Mouse (Mus musculus): ENCODE measurements around the gene Xrcc5. TPM values are rescaled to one million over a fixed set of nuclear protein-coding genes. Genes with fewer than 3 reads are reported as not detected.

The Xrcc5 gene
- polyA plus RNA-seq, 2 experiments, result 22.6 to 41.8 TPM

DNA sequence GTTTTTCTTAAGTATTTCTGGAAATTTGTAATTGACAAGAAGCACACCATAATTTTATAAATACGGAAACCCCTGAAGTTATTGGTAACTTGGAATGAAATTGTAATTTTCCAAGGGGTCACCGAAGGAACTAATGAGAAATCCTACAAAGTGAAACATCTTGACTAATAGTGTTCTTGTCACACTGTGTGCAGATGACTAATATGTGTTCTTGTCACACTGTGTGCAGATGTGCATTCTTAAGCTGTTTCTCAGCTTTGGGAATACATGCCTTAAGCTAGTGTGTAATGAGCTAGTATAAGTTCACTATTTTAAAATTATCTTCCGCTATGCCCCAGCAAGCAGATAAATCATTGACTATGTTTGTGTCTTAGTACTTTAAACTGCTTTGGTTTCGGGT, 16.0 kb downstream of the Xrcc5 start:
- H3K9me3 ChIP-seq (ENCODE audit: control insufficient read depth, low read length), result no peaks in the 10 kb centered on the region
- no peaks in the 10 kb centered on the region for H3K27me3 ChIP-seq (ENCODE audit: control insufficient read depth, insufficient read depth, low read length)
- no peaks in the 10 kb centered on the region for H3K4me1 ChIP-seq (ENCODE audit: control insufficient read depth, insufficient read depth, low read length)
- peaks cover 81% of the 10 kb centered on the region for H3K36me3 ChIP-seq (ENCODE audit: control insufficient read depth, insufficient read depth, low read length)
- DNase-seq (ENCODE audit: low spot score) (no peak), ATAC-seq (ENCODE audit: low FRiP score, low read depth) (no peak)
- no peak for TF ChIP-seq POLR2A (IDR thresholded peaks at IDR 0.05; ENCODE audit: borderline replicate concordance, extremely low read depth, insufficient read depth, insufficient read length)
- H3K4me3 ChIP-seq (replicated peaks; ENCODE audit: low read length), result no peak overlapping the region
- H3K4me2 ChIP-seq (replicated peaks; ENCODE audit: low read depth, low read length, severe bottlenecking), result no peak overlapping the region
- no peak overlapping the region for H3K9ac ChIP-seq (ENCODE audit: low read depth, low read length, severe bottlenecking)
- 92% methylated on average over 4 of the region's 4 CpGs for WGBS
- no peak overlapping the region for H3K27ac ChIP-seq (replicated peaks; ENCODE audit: low read depth, low read length)

DNA sequence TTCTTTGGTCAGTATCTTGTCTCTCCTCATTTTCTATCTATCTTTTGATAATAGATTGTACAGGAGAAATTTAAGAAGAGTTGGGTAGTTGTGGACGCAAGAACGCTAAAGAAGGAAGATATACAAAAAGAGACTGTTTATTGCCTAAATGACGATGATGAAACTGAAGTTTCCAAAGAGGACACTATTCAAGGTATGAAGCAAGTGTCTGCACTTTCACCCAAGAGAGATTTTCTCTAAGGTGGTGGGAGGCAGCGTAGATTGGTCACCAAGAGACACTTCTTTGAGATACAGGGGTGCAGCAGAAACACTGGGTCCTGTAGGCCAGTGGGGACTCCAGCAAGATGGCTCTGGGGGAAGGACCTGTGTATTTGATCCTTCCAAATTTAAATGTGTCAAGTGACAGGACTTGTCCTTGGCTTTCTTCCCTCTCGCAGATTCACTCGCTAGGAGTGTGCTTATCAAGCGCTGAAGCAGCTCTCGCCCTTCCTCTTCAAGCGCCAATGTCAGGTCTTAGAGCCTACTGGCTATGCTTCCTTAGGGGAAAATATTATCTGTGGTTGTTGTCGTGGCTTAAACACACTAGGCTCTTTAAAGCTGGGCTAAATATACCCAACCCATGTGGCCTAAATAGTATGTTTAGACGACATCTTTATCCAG, 19.1 kb downstream of the Xrcc5 start:
- Histone ChIP-seq H3K27ac (replicated peaks; ENCODE audit: low read depth, low read length) (no peak overlapping the region), H3K4me1 (ENCODE audit: control insufficient read depth, insufficient read depth, low read length) (no peaks in the 10 kb centered on the region), H3K36me3 (ENCODE audit: control insufficient read depth, insufficient read depth, low read length) (peaks cover 79% of the 10 kb centered on the region), H3K4me3 (replicated peaks; ENCODE audit: low read length) (no peak overlapping the region), H3K27me3 (ENCODE audit: control insufficient read depth, insufficient read depth, low read length) (no peaks in the 10 kb centered on the region), H3K4me2 (replicated peaks; ENCODE audit: low read depth, low read length, severe bottlenecking) (no peak overlapping the region), H3K9ac (ENCODE audit: low read depth, low read length, severe bottlenecking) (no peak overlapping the region), H3K9me3 (ENCODE audit: control insufficient read depth, low read length) (no peaks in the 10 kb centered on the region)
- DNase-seq (ENCODE audit: low spot score) (no peak), ATAC-seq (ENCODE audit: low FRiP score, low read depth) (no peak)
- WGBS, result 92% methylated on average over 11 of the region's 11 CpGs
- TF ChIP-seq POLR2A (IDR thresholded peaks at IDR 0.05; ENCODE audit: borderline replicate concordance, extremely low read depth, insufficient read depth, insufficient read length), result no peak

DNA sequence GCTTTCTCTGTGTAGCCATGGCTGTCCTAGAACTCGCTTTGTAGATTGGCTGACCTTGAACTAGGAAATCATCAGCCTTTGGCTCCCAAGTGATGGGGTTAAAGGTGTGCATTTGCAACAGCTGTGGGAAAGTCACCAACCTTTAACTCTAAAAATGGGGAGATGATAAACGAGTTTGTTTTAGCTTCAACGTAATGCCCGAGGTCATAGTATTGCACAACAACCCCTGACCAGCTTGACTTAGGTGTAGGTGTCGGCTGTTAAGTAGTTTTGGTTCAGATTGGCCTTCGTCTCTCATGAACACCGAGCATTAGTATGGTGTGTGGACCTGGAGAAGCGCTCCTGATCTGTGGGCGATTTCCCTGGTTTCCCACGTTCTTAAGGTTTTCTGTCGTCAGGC, 27.6 kb downstream of the Xrcc5 start:
- no peak overlapping the region for H3K4me2 ChIP-seq (replicated peaks; ENCODE audit: low read depth, low read length, severe bottlenecking)
- WGBS, result 90% methylated on average over 11 of the region's 11 CpGs
- peaks cover 71% of the 10 kb centered on the region for H3K36me3 ChIP-seq (ENCODE audit: control insufficient read depth, insufficient read depth, low read length)
- no peak for TF ChIP-seq POLR2A (IDR thresholded peaks at IDR 0.05; ENCODE audit: borderline replicate concordance, extremely low read depth, insufficient read depth, insufficient read length)
- H3K27me3 ChIP-seq (ENCODE audit: control insufficient read depth, insufficient read depth, low read length), result no peaks in the 10 kb centered on the region
- H3K4me3 ChIP-seq (replicated peaks; ENCODE audit: low read length), result no peak overlapping the region
- ATAC-seq (ENCODE audit: low FRiP score, low read depth) (no peak), DNase-seq (ENCODE audit: low spot score) (no peak)
- H3K9ac ChIP-seq (ENCODE audit: low read depth, low read length, severe bottlenecking), result no peak overlapping the region
- H3K27ac ChIP-seq (replicated peaks; ENCODE audit: low read depth, low read length), result no peak overlapping the region
- H3K4me1 ChIP-seq (ENCODE audit: control insufficient read depth, insufficient read depth, low read length), result no peaks in the 10 kb centered on the region
- no peaks in the 10 kb centered on the region for H3K9me3 ChIP-seq (ENCODE audit: control insufficient read depth, low read length)

- H3K9ac ChIP-seq (ENCODE audit: low read depth, low read length, severe bottlenecking), result no peak overlapping the region
- ATAC-seq (ENCODE audit: low FRiP score, low read depth), result no peak
- no peaks in the 10 kb centered on the region for H3K9me3 ChIP-seq (ENCODE audit: control insufficient read depth, low read length)
- no peak overlapping the region for H3K4me3 ChIP-seq (replicated peaks; ENCODE audit: low read length)
- no peak for TF ChIP-seq POLR2A (IDR thresholded peaks at IDR 0.05; ENCODE audit: borderline replicate concordance, extremely low read depth, insufficient read depth, insufficient read length)
- H3K27me3 ChIP-seq (ENCODE audit: control insufficient read depth, insufficient read depth, low read length), result no peaks in the 10 kb centered on the region
- DNase-seq (ENCODE audit: low spot score), result no peak
- no peaks in the 10 kb centered on the region for H3K4me1 ChIP-seq (ENCODE audit: control insufficient read depth, insufficient read depth, low read length)
- peaks cover 70% of the 10 kb centered on the region for H3K36me3 ChIP-seq (ENCODE audit: control insufficient read depth, insufficient read depth, low read length)
- no peak overlapping the region for H3K27ac ChIP-seq (replicated peaks; ENCODE audit: low read depth, low read length)
- 93% methylated on average over 8 of the region's 8 CpGs for WGBS
- H3K4me2 ChIP-seq (replicated peaks; ENCODE audit: low read depth, low read length, severe bottlenecking), result no peak overlapping the region
These were observed 29.6 kb downstream of the Xrcc5 start for GRCm38 (mm10) chr1:72336780-72337179.

- H3K4me3 ChIP-seq (replicated peaks; ENCODE audit: low read length), result no peak overlapping the region
- H3K4me1 ChIP-seq (ENCODE audit: control insufficient read depth, insufficient read depth, low read length), result no peaks in the 10 kb centered on the region
- H3K4me2 ChIP-seq (replicated peaks; ENCODE audit: low read depth, low read length, severe bottlenecking), result no peak overlapping the region
- peaks cover 72% of the 10 kb centered on the region for H3K36me3 ChIP-seq (ENCODE audit: control insufficient read depth, insufficient read depth, low read length)
- TF ChIP-seq POLR2A (IDR thresholded peaks at IDR 0.05; ENCODE audit: borderline replicate concordance, extremely low read depth, insufficient read depth, insufficient read length), result no peak
- 91% methylated on average over 5 of the region's 5 CpGs for WGBS
- no peak overlapping the region for H3K27ac ChIP-seq (replicated peaks; ENCODE audit: low read depth, low read length)
- no peak for DNase-seq (ENCODE audit: low spot score)
- no peaks in the 10 kb centered on the region for H3K9me3 ChIP-seq (ENCODE audit: control insufficient read depth, low read length)
- no peak for ATAC-seq (ENCODE audit: low FRiP score, low read depth)
- H3K9ac ChIP-seq (ENCODE audit: low read depth, low read length, severe bottlenecking), result no peak overlapping the region
- no peaks in the 10 kb centered on the region for H3K27me3 ChIP-seq (ENCODE audit: control insufficient read depth, insufficient read depth, low read length)
These were observed 31.1 kb downstream of the Xrcc5 start for GRCm38 (mm10) chr1:72338341-72338740.
